Mouse (Mus musculus) erythroblast, embryonic 14.5 days (primary cell): ENCODE results near the gene Adm2.

Experiments
- GATA1 ChIP-seq: IDR thresholded peaks from 2 replicates; pipeline ENCODE4 v1.6.1; 2012; ENCODE audit warnings: low read length, inconsistent platforms, mixed read lengths
- TAL1 ChIP-seq: IDR thresholded peaks from 3 replicates; pipeline ENCODE4 v1.6.1; 2012; ENCODE audit warnings: low read length, inconsistent platforms, mixed read lengths

GRCm38 (mm10) chr15:89340136-89340535, 17.6 kb downstream of the Adm2 start:
- TF ChIP-seq GATA1 (no peak), TAL1 (no peak)
